Mouse (Mus musculus): ENCODE measurements at regions not wholly inside any gene's neighbourhood (a gene's known extent, or its start where the extent isn't known, plus 50 kb on each side); places are given as distances from the start of the nearest gene placed in this dataset.
"Not testable (repeated sequence)": the region's sequence is repeated elsewhere in the genome, so short reads cannot be mapped to it uniquely, and the experiment has no call there.

GRCm38 (mm10) chr11:113138462-113138861 is 356.4 kb downstream of the Sox9 start:
- no peak for DNase-seq

- DNase-seq, result no peak
Observed at GRCm38 (mm10) chr11:113140595-113140994, 358.6 kb downstream of the Sox9 start.

GRCm38 (mm10) chr11:113142816-113143215 is 360.8 kb downstream of the Sox9 start:
- DNase-seq, result no peak

- DNase-seq, result no peak
Observed at GRCm38 (mm10) chr11:113143839-113144627, 362.0 kb downstream of the Sox9 start.

GRCm38 (mm10) chr11:113145721-113146120 is 363.7 kb downstream of the Sox9 start:
- DNase-seq, result no peak

GRCm38 (mm10) chr11:113146762-113147161 is 364.7 kb downstream of the Sox9 start:
- DNase-seq, result no peak

- DNase-seq, result no peak
Observed at GRCm38 (mm10) chr11:113147535-113148197, 365.6 kb downstream of the Sox9 start.

- no peak for DNase-seq
Observed at GRCm38 (mm10) chr11:113148198-113148537, 366.1 kb downstream of the Sox9 start.

GRCm38 (mm10) chr11:113155515-113155914 is 373.5 kb downstream of the Sox9 start:
- no peak for DNase-seq

GRCm38 (mm10) chr11:113163941-113164340 is 381.9 kb downstream of the Sox9 start:
- DNase-seq, result no peak

- no peak for DNase-seq
Observed at GRCm38 (mm10) chr11:113164510-113164909, 382.5 kb downstream of the Sox9 start.

GRCm38 (mm10) chr11:113165069-113165795 is 383.2 kb downstream of the Sox9 start:
- peak; percentile 22 to 24 for DNase-seq

GRCm38 (mm10) chr11:113166517-113166916 is 384.5 kb downstream of the Sox9 start:
- DNase-seq, result no peak

GRCm38 (mm10) chr11:113172497-113173140 is 390.6 kb downstream of the Sox9 start:
- peak; percentile 67 to 71 for DNase-seq

GRCm38 (mm10) chr11:113173317-113173716 is 391.3 kb downstream of the Sox9 start:
- DNase-seq, result not testable (repeated sequence)

- peak in 1 of 2 experiments; percentile 24 for DNase-seq
Observed at GRCm38 (mm10) chr11:113174011-113174507, 392.0 kb downstream of the Sox9 start.

GRCm38 (mm10) chr11:113175323-113175722 is 393.3 kb downstream of the Sox9 start:
- DNase-seq, result peak in 1 of 2 experiments; percentile 33

GRCm38 (mm10) chr11:113176183-113176582 is 394.2 kb downstream of the Sox9 start:
- DNase-seq, result peak; percentile 26 to 33

GRCm38 (mm10) chr11:113178375-113178774 is 396.4 kb downstream of the Sox9 start:
- DNase-seq, result no peak

- DNase-seq, result no peak
Observed at GRCm38 (mm10) chr11:113180008-113180407, 398.0 kb downstream of the Sox9 start.

GRCm38 (mm10) chr11:113182083-113182861 is 400.2 kb downstream of the Sox9 start:
- DNase-seq, result no peak

GRCm38 (mm10) chr11:113183556-113183955 is 401.5 kb downstream of the Sox9 start:
- DNase-seq, result no peak

Measured in thymus, postnatal 36 days (tissue).